Mouse (Mus musculus): ENCODE data around the gene Pou3f1. TPM values are rescaled to one million over a fixed set of nuclear protein-coding genes. Genes with fewer than 3 reads are reported as not detected.

Pou3f1 gene
- polyA plus RNA-seq, 1 experiment from 2014 or later: not detected

GRCm38 (mm10) chr4:124708518-124709477, 52.2 kb downstream of the Pou3f1 start:
- DNase-seq: peak; percentile 89
- no peaks in the 10 kb centered on the region for H3K27me3 ChIP-seq (ENCODE audit: insufficient read depth, low read length)
- H3K9me3 ChIP-seq (ENCODE audit: low read length): no peaks in the 10 kb centered on the region
- ATAC-seq: peak; percentile 80
- H3K4me1 ChIP-seq (ENCODE audit: insufficient read depth): peaks cover 43% of the 10 kb centered on the region
- H3K4me2 ChIP-seq (ENCODE audit: low read depth, low read length): peak overlapping the region; percentile 91
- 2% methylated on average over 41 of the region's 41 CpGs for WGBS (ENCODE audit: insufficient replicate concordance)
- H3K27ac ChIP-seq (ENCODE audit: low read depth): peak overlapping the region; percentile 93
- peak overlapping the region; percentile 66 for H3K9ac ChIP-seq (replicated peaks)
- peak; percentile 35 for TF ChIP-seq CTCF (IDR thresholded peaks at IDR 0.05; ENCODE audit: low read depth)
- TF ChIP-seq EP300 (IDR thresholded peaks at IDR 0.05; ENCODE audit: low read depth): peak; percentile 54; the same call in 1 of the 2 replicates
- H3K4me3 ChIP-seq (ENCODE audit: low read depth, low read length): peak overlapping the region; percentile 51
- H3K36me3 ChIP-seq (replicated peaks; ENCODE audit: insufficient read depth, low read length): 0 out of 2 replicates have a peak, but pooled peaks cover 4% of the 10 kb centered on the region

GRCm38 (mm10) chr4:124709961-124710446, 53.4 kb downstream of the Pou3f1 start:
- peak overlapping the region; percentile 29 for H3K4me3 ChIP-seq (ENCODE audit: low read depth, low read length)
- H3K36me3 ChIP-seq (replicated peaks; ENCODE audit: insufficient read depth, low read length): 0 out of 2 replicates have a peak, but pooled peaks cover 4% of the 10 kb centered on the region
- WGBS (ENCODE audit: insufficient replicate concordance): 2% methylated on average over 18 of the region's 18 CpGs
- TF ChIP-seq EP300 (IDR thresholded peaks at IDR 0.05; ENCODE audit: low read depth): no peak
- no peak for TF ChIP-seq CTCF (IDR thresholded peaks at IDR 0.05; ENCODE audit: low read depth)
- H3K9ac ChIP-seq (replicated peaks): peak overlapping the region; percentile 55
- DNase-seq (peak; percentile 61), ATAC-seq (peak; percentile 14)
- H3K4me1 ChIP-seq (ENCODE audit: insufficient read depth): peaks cover 33% of the 10 kb centered on the region
- peak overlapping the region; percentile 91 for H3K4me2 ChIP-seq (ENCODE audit: low read depth, low read length)
- H3K27ac ChIP-seq (ENCODE audit: low read depth): peak overlapping the region; percentile 93
- no peaks in the 10 kb centered on the region for H3K27me3 ChIP-seq (ENCODE audit: insufficient read depth, low read length)
- H3K9me3 ChIP-seq (ENCODE audit: low read length): no peaks in the 10 kb centered on the region

Other genes starting within 250 kb of the Pou3f1 start
- gene 3100002H09Rik, start 46.0 kb upstream of the Pou3f1 start, polyA plus RNA-seq (2015; fragmentation: Nextera tagmentation; extraction: Ambion mirVana): not detected in 2 replicates
- 20.1 and 21.6 TPM in 2 replicates for gene Utp11, start 36.8 kb downstream of the Pou3f1 start, polyA plus RNA-seq (2015; fragmentation: Nextera tagmentation; extraction: Ambion mirVana)
- 2.5 and 2.7 TPM in 2 replicates for gene Fhl3, start 43.9 kb downstream of the Pou3f1 start, polyA plus RNA-seq (2015; fragmentation: Nextera tagmentation; extraction: Ambion mirVana)
- gene Sf3a3, start 58.0 kb downstream of the Pou3f1 start, polyA plus RNA-seq (2015; fragmentation: Nextera tagmentation; extraction: Ambion mirVana): 37.1 and 37.2 TPM in 2 replicates
- 15.5 and 19.5 TPM in 2 replicates for gene Inpp5b, start 85.0 kb downstream of the Pou3f1 start, polyA plus RNA-seq (2015; fragmentation: Nextera tagmentation; extraction: Ambion mirVana)
- gene Mtf1, start 145.3 kb downstream of the Pou3f1 start, polyA plus RNA-seq (2015; fragmentation: Nextera tagmentation; extraction: Ambion mirVana): 9.1 and 9.8 TPM in 2 replicates
- gene Yrdc, start 193.9 kb downstream of the Pou3f1 start, polyA plus RNA-seq (2015; fragmentation: Nextera tagmentation; extraction: Ambion mirVana): 15.4 and 18.4 TPM in 2 replicates
- 19.1 and 23.8 TPM in 2 replicates for gene 1110065P20Rik, start 194.4 kb downstream of the Pou3f1 start, polyA plus RNA-seq (2015; fragmentation: Nextera tagmentation; extraction: Ambion mirVana)
- gene Maneal, start 205.4 kb downstream of the Pou3f1 start, polyA plus RNA-seq (2015; fragmentation: Nextera tagmentation; extraction: Ambion mirVana): not detected in 2 replicates
- gene Epha10, start 224.1 kb downstream of the Pou3f1 start, polyA plus RNA-seq (2015; fragmentation: Nextera tagmentation; extraction: Ambion mirVana): 0.04 TPM in 1 of 2 replicates, not detected in the other

All from liver, postnatal 0 days (tissue).